Mouse (Mus musculus) lung, postnatal 0 days (tissue): ENCODE measurements around the gene Fads2.

Experiments used
- CTCF ChIP-seq: IDR thresholded peaks from 2 replicates; pipeline ENCODE4 v1.5.1; 2016; ENCODE audit warnings: antibody characterized with exemption, mild to moderate bottlenecking
- EP300 ChIP-seq: IDR thresholded peaks from 2 replicates; pipeline ENCODE4 v1.6.1; 2016; ENCODE audit warnings: antibody characterized with exemption, mild to moderate bottlenecking, control low read depth

DNA sequence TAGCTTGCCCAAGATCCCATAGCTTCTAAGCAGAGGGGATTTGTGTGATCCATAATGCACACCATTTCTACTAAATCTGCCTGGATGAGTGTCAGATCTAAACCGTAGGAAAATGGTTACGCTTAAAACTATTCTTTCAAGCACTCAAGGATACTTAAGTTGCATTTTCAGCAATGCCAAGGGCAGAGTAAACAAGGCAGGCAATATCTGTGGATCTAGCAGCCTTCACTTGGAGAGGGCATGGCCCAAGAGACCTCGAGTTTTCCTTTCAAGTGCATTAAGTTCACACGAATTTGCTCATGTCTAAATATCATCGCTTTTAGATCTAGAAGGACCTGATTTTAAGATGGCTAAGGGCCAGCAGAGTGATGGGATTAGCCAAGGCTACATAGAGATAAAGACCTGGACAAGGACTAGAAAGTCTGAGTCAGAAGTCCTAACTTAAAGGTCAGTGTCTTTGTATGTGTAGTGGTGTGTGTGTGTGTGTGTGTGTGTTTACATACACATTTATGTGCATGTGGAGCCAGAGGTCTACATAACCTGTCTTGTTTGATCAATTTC is 5.6 kb upstream of the Fads2 start:
- TF ChIP-seq CTCF (no peak), EP300 (0 out of 2 replicates have a peak, but pooled peaks have one; percentile 20)
